Mouse (Mus musculus) stomach, postnatal 0 days (tissue): Measurements from ENCODE around the gene Fbxl12.

Experiments
- CTCF ChIP-seq: IDR thresholded peaks from 2 replicates; pipeline ENCODE4 v1.5.1; 2016; ENCODE audit warnings: antibody characterized with exemption, low read depth, mild to moderate bottlenecking, moderate library complexity
- EP300 ChIP-seq: optimal IDR thresholded peaks from 2 replicates; pipeline ENCODE3; 2016; ENCODE audit warnings: antibody characterized with exemption

DNA sequence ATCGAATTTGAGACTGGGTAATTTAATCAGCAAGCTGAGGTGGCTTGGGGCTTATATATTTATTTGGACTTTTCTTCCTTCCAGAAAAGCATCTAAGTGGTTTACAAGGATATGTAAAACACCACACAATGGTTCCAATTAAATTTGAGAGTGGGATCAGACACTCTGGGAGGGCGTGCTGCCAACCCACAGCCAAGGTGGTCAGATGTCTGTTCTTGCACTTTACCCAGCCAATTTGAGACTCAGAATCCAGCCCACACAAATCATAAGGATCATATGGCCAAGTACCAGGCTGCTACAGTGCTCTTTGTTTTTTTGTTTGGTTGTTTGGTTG, 37.8 kb upstream of the Fbxl12 start:
- no peak for TF ChIP-seq CTCF
- no peak for TF ChIP-seq EP300
